Mouse (Mus musculus) CD4-positive, CD25-positive, alpha-beta regulatory T cell (primary cell): ENCODE results near the gene Vhl. TPM values are rescaled to one million over a fixed set of nuclear protein-coding genes. Genes with fewer than 3 reads are reported as not detected.

Experiments
- polyA plus RNA-seq: library from polyadenylated mRNA; unstranded; fragments of 100-300 nt; shearing (Covaris generic); gene quantifications from one replicate; pipeline ENCODE4 v1.2.1, GENCODE M21; 2017

Vhl gene
- 33.2 TPM for polyA plus RNA-seq

GRCm38 (mm10) chr6:113623941-113624751, at the start of gene Vhl:
Gene Vhl (plus strand): TSS chr6:113623959.

GRCm38 (mm10) chr6:113600543-113601139, 23.1 kb upstream of the Vhl start, which contains the start of gene Fancd2os:
Gene Fancd2os (minus strand): TSS chr6:113600715.

GRCm38 (mm10) chr6:113604432-113605223, 19.1 kb upstream of the Vhl start, which contains the start of gene Brk1:
Gene Brk1 (plus strand): TSS chr6:113604772.

GRCm38 (mm10) chr6:113638302-113639040, 14.7 kb downstream of the Vhl start, which contains the start of gene Irak2:
Gene Irak2 (plus strand): TSS chr6:113638467.

Other genes starting within 250 kb of the Vhl start
- 59.9 TPM for gene Tada3, start 246.1 kb upstream of the Vhl start, polyA plus RNA-seq
- 533 TPM for gene Arpc4, start 245.8 kb upstream of the Vhl start, polyA plus RNA-seq
- 18.7 TPM for gene Ttll3, start 234.7 kb upstream of the Vhl start, polyA plus RNA-seq
- gene Rpusd3, start 204.6 kb upstream of the Vhl start, polyA plus RNA-seq: 12.6 TPM
- gene Cidec, start 188.2 kb upstream of the Vhl start, polyA plus RNA-seq: not detected
- gene Jagn1, start 181.4 kb upstream of the Vhl start, polyA plus RNA-seq: 48.4 TPM
- gene Il17re, start 165.5 kb upstream of the Vhl start, polyA plus RNA-seq: 0.23 TPM
- gene Il17rc, start 152.5 kb upstream of the Vhl start, polyA plus RNA-seq: 0.36 TPM
- 10.2 TPM for gene Creld1, start 140.7 kb upstream of the Vhl start, polyA plus RNA-seq
- 0.41 TPM for gene Prrt3, start 122.0 kb upstream of the Vhl start, polyA plus RNA-seq
- 94.3 TPM for gene Emc3, start 92.3 kb upstream of the Vhl start, polyA plus RNA-seq
- 2.1 TPM for gene Fancd2, start 92.3 kb upstream of the Vhl start, polyA plus RNA-seq
- not detected for gene Fancd2os, start 23.2 kb upstream of the Vhl start, polyA plus RNA-seq
- 235 TPM for gene Brk1, start 19.2 kb upstream of the Vhl start, polyA plus RNA-seq
- 58.7 TPM for gene Irak2, start 14.5 kb downstream of the Vhl start, polyA plus RNA-seq
- 6.7 TPM for gene Tatdn2, start 73.1 kb downstream of the Vhl start, polyA plus RNA-seq
- gene Ghrl, start 95.9 kb downstream of the Vhl start, polyA plus RNA-seq: 0.73 TPM
- 186 TPM for gene Sec13, start 116.8 kb downstream of the Vhl start, polyA plus RNA-seq